Mouse (Mus musculus) heart, adult 2 months (tissue): ENCODE data around the gene Stab1.

ENCODE experiments used
- CTCF ChIP-seq: fragments of 200-600 bp; IDR thresholded peaks from 2 replicates; pipeline ENCODE4 v1.8.1; 2022; ENCODE audit warnings: antibody characterized with exemption, mild to moderate bottlenecking, moderate library complexity
- EP300 ChIP-seq: fragments of 200-500 bp; IDR thresholded peaks from 2 replicates; pipeline ENCODE4 v1.6.1; 2011; ENCODE audit warnings: low read depth, low read length, control low read depth; ENCODE audit not compliant: insufficient read depth
- POLR2A ChIP-seq: fragments of 200-500 bp; IDR thresholded peaks from 2 replicates; pipeline ENCODE4 v1.6.1; 2011; ENCODE audit warnings: mild to moderate bottlenecking, low read depth, low read length, control low read depth; ENCODE audit not compliant: insufficient read depth

DNA sequence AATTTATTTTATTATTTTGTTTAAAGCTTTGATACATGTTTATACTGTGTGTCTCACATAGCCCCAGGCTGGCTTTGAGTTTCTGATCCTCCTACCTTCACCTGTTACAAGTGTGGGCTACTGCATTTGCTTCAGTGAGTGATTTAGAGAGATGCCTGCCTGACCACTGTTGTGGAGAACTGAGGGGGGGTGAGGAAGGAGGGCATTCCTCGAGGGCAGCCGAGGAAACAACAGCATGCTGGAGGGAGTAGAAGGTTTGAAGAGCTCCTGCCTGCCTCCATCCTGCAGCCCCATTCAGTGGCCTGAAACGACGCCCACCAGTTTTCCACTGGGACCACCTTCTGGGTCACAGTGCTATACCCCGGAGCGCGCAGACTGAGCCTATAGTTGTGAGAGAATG lies 3.0 kb downstream of the Stab1 start:
- TF ChIP-seq CTCF (no peak), POLR2A (no peak), EP300 (no peak)
